Mouse (Mus musculus) liver, postnatal 0 days (tissue): ENCODE measurements around the gene Supt3. TPM values are rescaled to one million over a fixed set of nuclear protein-coding genes. Genes with fewer than 3 reads are reported as not detected.

Experiments used
- ATAC-seq: fragments of 200-750 bp; cut with Nextera tagmentation; 2 replicates; pipeline ENCODE4 v1.8.0; 2017; ENCODE audit warnings: mild to moderate bottlenecking, moderate library complexity
- DNase-seq: peaks from one replicate; pipeline ENCODE4 v3.0.0-alpha.2; 2016
- H3K27ac ChIP-seq: fragments of 300-500 bp; sonication (generic); 2 replicates; pipeline ENCODE4 v1.5.1; 2014; ENCODE audit warnings: antibody characterized with exemption, moderate library complexity, mild to moderate bottlenecking, low read depth
- H3K27me3 ChIP-seq: fragments of 300-500 bp; sonication (generic); 2 replicates; pipeline ENCODE4 v1.6.1; 2014; ENCODE audit warnings: low read length, control low read depth, mixed read lengths; ENCODE audit not compliant: insufficient read depth
- H3K36me3 ChIP-seq: fragments of 300-500 bp; sonication (generic); replicated peaks from 2 replicates; pipeline ENCODE4 v1.6.1; 2014; ENCODE audit warnings: mild to moderate bottlenecking, control low read depth, low read length, moderate library complexity, mixed read lengths; ENCODE audit not compliant: insufficient read depth
- H3K4me1 ChIP-seq: fragments of 300-500 bp; sonication (generic); 2 replicates; pipeline ENCODE4 v1.6.1; 2014; ENCODE audit warnings: antibody characterized with exemption, mild to moderate bottlenecking, control low read depth; ENCODE audit not compliant: insufficient read depth
- H3K4me2 ChIP-seq: fragments of 300-500 bp; sonication (generic); 2 replicates; pipeline ENCODE4 v1.6.1; 2014; ENCODE audit warnings: low read depth, mild to moderate bottlenecking, low read length, moderate library complexity, mixed read lengths
- H3K4me3 ChIP-seq: fragments of 300-500 bp; sonication (generic); 2 replicates; pipeline ENCODE4 v1.5.1; 2014; ENCODE audit warnings: low read depth, low read length
- H3K9ac ChIP-seq: fragments of 300-500 bp; sonication (generic); replicated peaks from 2 replicates; pipeline ENCODE4 v1.6.1; 2014; ENCODE audit warnings: mild to moderate bottlenecking, moderate library complexity
- H3K9me3 ChIP-seq: fragments of 300-500 bp; sonication (generic); 2 replicates; pipeline ENCODE4 v1.6.1; 2016; ENCODE audit warnings: mild to moderate bottlenecking, control low read depth, low read length, mixed read lengths
- CTCF ChIP-seq: sonication (generic); IDR thresholded peaks from 2 replicates; pipeline ENCODE4 v1.5.1; 2016; ENCODE audit warnings: antibody characterized with exemption, low read depth
- EP300 ChIP-seq: IDR thresholded peaks from 2 replicates; pipeline ENCODE4 v1.6.1; 2016; ENCODE audit warnings: antibody characterized with exemption, low read depth, mild to moderate bottlenecking
- WGBS: fragments of 180-500 bp; shearing (Covaris S2); extraction: QIAGEN DNeasy Blood & Tissue Kit; methylation state at CpG from one replicate; pipeline ENCODE4 v1.1.7; 2014; ENCODE audit not compliant: insufficient replicate concordance; 5-methylcytosine and 5-hydroxymethylcytosine counted together
- polyA plus RNA-seq: library from polyadenylated mRNA; unstranded; fragments of >200 nt; fragmentation: Nextera tagmentation; extraction: Ambion mirVana; gene quantifications from 2 replicates; pipeline ENCODE4 v1.2.1, GENCODE M21; 2015

Gene Supt3
- polyA plus RNA-seq = 5.0 and 5.1 TPM in 2 replicates

GRCm38 (mm10) chr17:44776738-44777270 lies at the start of gene Supt3:
Gene Supt3 (plus strand): TSS chr17:44777152.
- peak; percentile 96 for DNase-seq
- 4% methylated on average over 39 of the region's 40 CpGs for WGBS
- Histone ChIP-seq H3K4me1 (peaks cover 4% of the 10 kb centered on the region; the same call in 1 of the 2 replicates), H3K9me3 (no peaks in the 10 kb centered on the region), H3K27ac (peak within 1 kb of the TSS; percentile 94), H3K36me3 (no peaks in the 10 kb centered on the region), H3K9ac (peak within 1 kb of the TSS; percentile 95), H3K4me2 (peak within 1 kb of the TSS; percentile 93), H3K4me3 (peak within 1 kb of the TSS; percentile 94), H3K27me3 (no peaks in the 10 kb centered on the region)
- ATAC-seq = peak; percentile 98
- TF ChIP-seq EP300 (no peak), CTCF (peak; percentile 44)

GRCm38 (mm10) chr17:44727675-44728074 lies 49.3 kb upstream of the Supt3 start:
- TF ChIP-seq CTCF (no peak), EP300 (no peak)
- H3K27ac ChIP-seq = no peak overlapping the region
- H3K9me3 ChIP-seq = no peaks in the 10 kb centered on the region
- H3K9ac ChIP-seq = no peak overlapping the region
- no peak overlapping the region for H3K4me3 ChIP-seq
- DNase-seq (no peak), ATAC-seq (no peak)
- peaks cover 3% of the 10 kb centered on the region; the same call in 1 of the 2 replicates for H3K27me3 ChIP-seq
- H3K36me3 ChIP-seq = no peaks in the 10 kb centered on the region
- no peak overlapping the region for H3K4me2 ChIP-seq
- no peaks in the 10 kb centered on the region for H3K4me1 ChIP-seq

DNA sequence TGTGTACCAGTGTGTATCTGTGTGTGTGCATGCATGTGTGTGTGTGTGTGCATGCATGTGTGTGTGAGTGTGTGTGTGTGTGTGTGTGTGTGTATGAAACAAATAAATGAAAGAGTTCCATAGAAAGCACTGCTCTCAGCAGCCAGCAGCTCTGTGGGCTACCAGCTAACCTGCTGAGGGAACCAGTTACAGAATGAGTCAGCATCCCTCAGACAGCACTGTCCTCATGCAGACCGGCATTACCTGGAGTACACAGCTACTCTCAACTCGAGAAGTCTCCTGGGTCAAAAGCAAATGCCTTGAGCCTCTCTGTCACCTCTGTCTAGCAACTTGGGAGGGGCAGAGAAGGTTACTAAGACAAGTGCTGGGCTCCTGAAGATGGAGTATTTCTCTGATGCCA lies 48.5 kb upstream of the Supt3 start:
- Histone ChIP-seq H3K4me3 (no peak overlapping the region), H3K4me1 (no peaks in the 10 kb centered on the region), H3K4me2 (no peak overlapping the region), H3K36me3 (no peaks in the 10 kb centered on the region), H3K9me3 (no peaks in the 10 kb centered on the region), H3K27me3 (peaks cover 9% of the 10 kb centered on the region), H3K27ac (no peak overlapping the region), H3K9ac (no peak overlapping the region)
- no peak for ATAC-seq
- WGBS = 18% methylated on average over 2 of the region's 2 CpGs
- TF ChIP-seq CTCF (no peak), EP300 (no peak)
- no peak for DNase-seq

GRCm38 (mm10) chr17:44733544-44734310 lies 43.2 kb upstream of the Supt3 start:
- Histone ChIP-seq H3K27me3 (peaks cover 57% of the 10 kb centered on the region), H3K4me3 (peak overlapping the region; percentile 67), H3K9ac (0 out of 2 replicates have a peak overlapping the region, but pooled peaks have one; percentile 5), H3K9me3 (no peaks in the 10 kb centered on the region), H3K27ac (no peak overlapping the region), H3K36me3 (no peaks in the 10 kb centered on the region), H3K4me2 (peak overlapping the region; percentile 85), H3K4me1 (peaks cover 19% of the 10 kb centered on the region)
- DNase-seq = no peak
- ATAC-seq = no peak
- 6% methylated on average over 23 of the region's 23 CpGs for WGBS
- TF ChIP-seq EP300 (no peak), CTCF (no peak)

DNA sequence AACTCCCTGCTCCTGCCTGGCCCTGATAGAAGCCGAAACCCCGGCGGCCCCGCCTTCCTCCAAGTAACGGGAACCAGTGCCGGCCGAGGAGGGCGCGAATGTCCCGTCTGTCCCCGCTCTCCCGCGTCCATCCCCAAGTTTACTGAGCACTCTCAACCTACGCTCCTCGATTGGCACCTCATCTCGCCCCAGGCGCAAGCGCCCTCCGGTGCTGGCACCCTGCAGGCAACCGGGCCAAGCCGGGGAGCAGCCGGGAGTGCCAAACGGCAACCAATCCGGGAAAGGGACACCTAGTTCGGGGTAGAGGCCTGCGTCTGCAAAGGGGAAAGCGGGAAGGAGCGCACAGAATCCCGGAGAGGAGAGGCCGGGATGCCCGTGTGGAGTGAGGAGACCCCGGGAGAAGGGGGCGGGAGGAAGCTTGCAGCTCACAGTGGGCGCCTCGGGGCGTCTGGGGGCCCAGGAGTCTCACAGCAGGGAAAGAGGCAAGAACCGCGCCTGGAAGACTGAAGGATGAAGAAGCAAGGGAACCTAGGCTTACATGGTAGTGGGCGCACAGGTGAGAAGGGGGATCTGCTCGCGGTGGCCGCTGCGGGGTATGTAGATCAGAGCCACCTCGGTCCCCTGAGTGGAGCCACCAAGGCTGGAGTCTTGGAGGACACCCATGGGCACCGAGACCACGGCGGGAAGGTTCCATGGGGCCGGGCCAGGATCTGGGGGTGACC lies 42.3 kb upstream of the Supt3 start:
- H3K9ac ChIP-seq = peak overlapping the region; percentile 35
- H3K4me1 ChIP-seq = peaks cover 19% of the 10 kb centered on the region
- under 1% methylated on average over 47 of the region's 48 CpGs for WGBS
- DNase-seq = peak; percentile 46
- H3K4me2 ChIP-seq = peak overlapping the region; percentile 85
- H3K27me3 ChIP-seq = peaks cover 66% of the 10 kb centered on the region
- peak overlapping the region; percentile 67 for H3K4me3 ChIP-seq
- no peak overlapping the region for H3K27ac ChIP-seq
- no peaks in the 10 kb centered on the region for H3K36me3 ChIP-seq
- TF ChIP-seq EP300 (no peak), CTCF (no peak)
- 0 out of 2 replicates have a peak, but pooled peaks have one; percentile 17 for ATAC-seq
- H3K9me3 ChIP-seq = no peaks in the 10 kb centered on the region
